Mouse (Mus musculus) stomach, embryonic 14.5 days (tissue): ENCODE data around the gene Gamt. TPM values are rescaled to one million over a fixed set of nuclear protein-coding genes. Genes with fewer than 3 reads are reported as not detected.

Source experiments
- ATAC-seq: fragments of 200-750 bp; cut with Nextera tagmentation; 2 replicates; pipeline ENCODE4 v1.8.0; 2017; ENCODE audit warnings: low read depth, moderate TSS enrichment; ENCODE audit not compliant: insufficient number of reproducible peaks, insufficient read depth, low FRiP score
- H3K27ac ChIP-seq: fragments of 300-500 bp; sonication (generic); 2 replicates; pipeline ENCODE4 v1.5.1; 2014; ENCODE audit warnings: mild to moderate bottlenecking, low read length, moderate library complexity, mixed read lengths
- H3K27me3 ChIP-seq: fragments of 300-500 bp; sonication (generic); 2 replicates; pipeline ENCODE4 v1.6.1; 2014; ENCODE audit warnings: low read length, control low read depth, mixed read lengths; ENCODE audit not compliant: control insufficient read depth, insufficient read depth
- H3K36me3 ChIP-seq: fragments of 300-500 bp; sonication (generic); 2 replicates; pipeline ENCODE4 v1.6.1; 2014; ENCODE audit warnings: mild to moderate bottlenecking, control low read depth, low read length, moderate library complexity, mixed read lengths; ENCODE audit not compliant: control insufficient read depth, insufficient read depth
- H3K4me1 ChIP-seq: fragments of 300-500 bp; sonication (generic); 2 replicates; pipeline ENCODE4 v1.6.1; 2014; ENCODE audit warnings: low read length, control low read depth, mixed read lengths; ENCODE audit not compliant: control insufficient read depth, insufficient read depth
- H3K4me2 ChIP-seq: fragments of 300-500 bp; sonication (generic); replicated peaks from 2 replicates; pipeline ENCODE4 v1.6.1; 2014; ENCODE audit warnings: low read depth, low read length, control low read depth
- H3K4me3 ChIP-seq: fragments of 300-500 bp; sonication (generic); 2 replicates; pipeline ENCODE4 v1.5.1; 2014; ENCODE audit warnings: low read depth, low read length, control low read depth
- H3K9ac ChIP-seq: fragments of 300-500 bp; sonication (generic); replicated peaks from 2 replicates; pipeline ENCODE4 v1.6.1; 2014; ENCODE audit warnings: low read depth, mild to moderate bottlenecking, control low read depth, low read length, moderate library complexity, mixed read lengths
- H3K9me3 ChIP-seq: fragments of 300-500 bp; sonication (generic); 2 replicates; pipeline ENCODE4 v1.6.1; 2016; ENCODE audit warnings: low read depth, low read length, control low read depth; ENCODE audit not compliant: control insufficient read depth
- WGBS: fragments of 180-500 bp; shearing (Covaris S2); extraction: QIAGEN DNeasy Blood & Tissue Kit; methylation state at CpG from one replicate; pipeline ENCODE4 v1.1.7; 2014; 5-methylcytosine and 5-hydroxymethylcytosine counted together
- polyA plus RNA-seq: library from polyadenylated mRNA; unstranded; fragments of >200 nt; fragmentation: Nextera tagmentation; extraction: Ambion mirVana; gene quantifications from 2 replicates; pipeline ENCODE4 v1.2.1, GENCODE M21; 2014

Gene Gamt
- polyA plus RNA-seq, 1 experiment from 2014 or later = 32.1 TPM

DNA sequence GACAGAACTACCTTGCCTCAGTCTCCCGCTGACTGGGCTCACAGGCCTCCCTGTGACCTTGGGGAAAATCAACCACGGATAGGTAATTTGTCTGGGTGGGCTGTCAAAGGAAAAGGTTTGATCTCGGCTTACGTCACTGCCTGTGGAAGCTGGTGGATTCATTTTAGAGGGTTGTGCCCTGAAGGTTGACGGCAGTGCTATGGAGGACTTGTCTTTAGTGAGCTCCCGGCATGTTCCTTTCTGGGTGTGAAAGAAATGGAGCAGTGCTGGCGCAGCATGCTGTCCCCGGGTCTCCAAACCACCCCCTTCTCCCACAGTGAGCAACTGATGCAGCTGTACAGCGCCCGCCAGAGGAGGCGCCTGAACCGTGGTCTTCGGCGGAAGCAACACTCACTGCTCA lies 32.5 kb upstream of the Gamt start:
- H3K9me3 ChIP-seq = no peaks in the 10 kb centered on the region
- 22% methylated on average over 14 of the region's 14 CpGs for WGBS
- H3K27me3 ChIP-seq = peaks cover 2% of the 10 kb centered on the region; the same call in 1 of the 2 replicates
- peak overlapping the region; percentile 95 for H3K4me3 ChIP-seq
- H3K9ac ChIP-seq = peak overlapping the region; percentile 98
- H3K4me2 ChIP-seq = peak overlapping the region; percentile 96
- peaks cover 13% of the 10 kb centered on the region; the same call in 1 of the 2 replicates for H3K4me1 ChIP-seq
- H3K27ac ChIP-seq = no peak overlapping the region; the same call in 1 of the 2 replicates
- peaks cover 22% of the 10 kb centered on the region for H3K36me3 ChIP-seq
- ATAC-seq = no peak

DNA sequence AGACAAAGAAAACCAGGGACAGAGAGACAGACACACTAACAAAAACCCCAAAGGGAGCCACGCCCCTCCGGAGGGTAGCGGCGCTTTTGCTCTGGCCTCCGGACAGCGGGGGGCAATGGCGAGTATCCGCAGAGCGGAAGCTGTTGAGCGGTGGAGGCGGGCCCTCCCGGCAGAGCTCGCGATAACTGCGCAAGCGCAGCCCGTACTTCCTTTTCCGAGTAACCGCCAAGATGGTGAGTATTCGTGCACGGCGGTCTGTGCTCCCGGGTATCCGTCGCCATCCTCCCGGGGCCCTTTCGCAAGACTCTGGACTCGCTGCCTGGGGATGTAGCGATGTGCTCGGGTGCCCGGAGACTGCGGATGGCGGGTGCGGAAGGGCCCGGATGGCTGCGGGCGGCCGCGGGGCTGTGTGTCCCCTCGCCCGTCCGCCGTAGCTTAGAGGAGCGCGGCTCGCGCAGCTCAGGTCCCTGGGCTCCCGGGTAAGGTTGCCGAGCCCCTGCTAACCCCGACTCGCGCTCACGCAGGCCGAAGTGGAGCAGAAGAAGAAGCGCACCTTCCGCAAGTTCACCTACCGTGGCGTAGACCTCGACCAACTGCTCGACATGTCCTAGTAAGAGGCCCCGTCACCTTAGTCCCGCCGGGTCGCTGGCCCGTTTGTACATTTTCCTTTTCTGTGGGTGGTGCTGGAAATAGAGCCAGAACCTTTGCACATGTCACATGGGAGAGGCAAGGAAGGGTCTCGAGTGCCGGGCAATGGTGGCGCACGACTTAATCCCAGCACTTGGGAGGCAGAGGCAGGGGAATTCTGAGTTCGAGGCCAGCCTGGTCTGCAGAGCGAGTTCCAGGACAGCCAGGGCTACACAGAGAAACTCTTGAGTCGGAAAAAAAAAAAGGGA lies 31.7 kb upstream of the Gamt start, which contains the start of gene Rps15:
Gene Rps15 (plus strand): TSS at position 203 of the 896 bp plus-strand sequence.
- peak; percentile 89 for ATAC-seq
- WGBS = under 1% methylated on average over 72 of the region's 72 CpGs
- H3K27ac ChIP-seq = peak within 1 kb of the TSS; percentile 93

DNA sequence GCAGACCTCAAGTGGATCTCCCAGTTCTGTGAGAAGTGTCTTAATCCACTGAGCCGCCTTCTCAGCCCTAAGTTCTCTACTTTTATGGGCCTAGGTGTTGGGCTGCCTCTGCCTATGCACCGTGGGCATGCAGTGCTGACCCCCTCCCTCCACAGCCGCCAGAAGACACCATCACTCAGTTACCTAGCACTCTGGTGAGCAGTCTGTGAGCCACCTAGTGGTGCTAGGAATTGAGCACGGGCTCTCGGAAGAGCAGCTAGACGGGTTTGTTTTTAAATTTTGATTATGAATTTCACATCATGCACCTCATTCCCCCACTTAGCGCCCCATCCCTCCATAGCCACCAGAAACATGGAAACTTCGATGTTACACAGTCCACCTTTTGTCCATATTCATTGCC lies 27.8 kb upstream of the Gamt start:
- H3K9me3 ChIP-seq = no peaks in the 10 kb centered on the region
- H3K27me3 ChIP-seq = no peaks in the 10 kb centered on the region
- WGBS = 67% methylated on average over 8 of the region's 8 CpGs
- H3K27ac ChIP-seq = no peak overlapping the region
- peaks cover 47% of the 10 kb centered on the region for H3K36me3 ChIP-seq
- H3K9ac ChIP-seq = no peak overlapping the region
- no peak overlapping the region for H3K4me2 ChIP-seq
- H3K4me3 ChIP-seq = no peak overlapping the region
- H3K4me1 ChIP-seq = 0 out of 2 replicates have a peak, but pooled peaks cover 2% of the 10 kb centered on the region
- no peak for ATAC-seq

More for the DNA sequence above, 31.7 kb upstream of the Gamt start, which contains the start of gene Rps15:
- H3K27me3 ChIP-seq = no peaks in the 10 kb centered on the region
- H3K4me3 ChIP-seq = peak within 1 kb of the TSS; percentile 95
- no peaks in the 10 kb centered on the region for H3K9me3 ChIP-seq
- peak within 1 kb of the TSS; percentile 98 for H3K9ac ChIP-seq
- H3K4me2 ChIP-seq = peak within 1 kb of the TSS; percentile 96
- peaks cover 13% of the 10 kb centered on the region; the same call in 1 of the 2 replicates for H3K4me1 ChIP-seq
- H3K36me3 ChIP-seq = peaks cover 28% of the 10 kb centered on the region

DNA sequence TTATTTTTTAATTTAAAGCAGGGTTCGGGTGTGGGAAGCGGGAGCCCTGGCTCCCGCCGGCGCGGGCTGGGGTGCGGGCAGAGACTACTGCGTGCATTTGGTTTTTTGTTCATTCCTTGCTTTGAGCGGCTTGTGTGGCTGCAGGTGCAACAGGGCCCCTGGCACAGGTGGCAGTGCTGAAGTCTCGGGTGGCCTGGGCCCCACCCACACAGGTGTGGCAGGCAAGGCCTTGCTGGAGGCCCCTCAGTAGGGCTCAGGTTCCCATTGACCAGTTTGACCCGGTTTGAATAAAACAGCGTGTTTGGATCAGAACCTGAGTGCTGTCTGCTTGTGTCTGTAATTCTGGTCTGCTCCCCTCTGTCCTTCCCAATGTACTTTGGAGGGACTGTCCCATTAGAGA lies 27.3 kb upstream of the Gamt start:
- WGBS = 85% methylated on average over 12 of the region's 12 CpGs
- no peaks in the 10 kb centered on the region for H3K9me3 ChIP-seq
- H3K36me3 ChIP-seq = peaks cover 53% of the 10 kb centered on the region
- H3K4me2 ChIP-seq = no peak overlapping the region
- H3K27me3 ChIP-seq = no peaks in the 10 kb centered on the region
- H3K4me1 ChIP-seq = no peaks in the 10 kb centered on the region
- H3K27ac ChIP-seq = no peak overlapping the region
- no peak overlapping the region for H3K4me3 ChIP-seq
- ATAC-seq = no peak
- H3K9ac ChIP-seq = no peak overlapping the region

DNA sequence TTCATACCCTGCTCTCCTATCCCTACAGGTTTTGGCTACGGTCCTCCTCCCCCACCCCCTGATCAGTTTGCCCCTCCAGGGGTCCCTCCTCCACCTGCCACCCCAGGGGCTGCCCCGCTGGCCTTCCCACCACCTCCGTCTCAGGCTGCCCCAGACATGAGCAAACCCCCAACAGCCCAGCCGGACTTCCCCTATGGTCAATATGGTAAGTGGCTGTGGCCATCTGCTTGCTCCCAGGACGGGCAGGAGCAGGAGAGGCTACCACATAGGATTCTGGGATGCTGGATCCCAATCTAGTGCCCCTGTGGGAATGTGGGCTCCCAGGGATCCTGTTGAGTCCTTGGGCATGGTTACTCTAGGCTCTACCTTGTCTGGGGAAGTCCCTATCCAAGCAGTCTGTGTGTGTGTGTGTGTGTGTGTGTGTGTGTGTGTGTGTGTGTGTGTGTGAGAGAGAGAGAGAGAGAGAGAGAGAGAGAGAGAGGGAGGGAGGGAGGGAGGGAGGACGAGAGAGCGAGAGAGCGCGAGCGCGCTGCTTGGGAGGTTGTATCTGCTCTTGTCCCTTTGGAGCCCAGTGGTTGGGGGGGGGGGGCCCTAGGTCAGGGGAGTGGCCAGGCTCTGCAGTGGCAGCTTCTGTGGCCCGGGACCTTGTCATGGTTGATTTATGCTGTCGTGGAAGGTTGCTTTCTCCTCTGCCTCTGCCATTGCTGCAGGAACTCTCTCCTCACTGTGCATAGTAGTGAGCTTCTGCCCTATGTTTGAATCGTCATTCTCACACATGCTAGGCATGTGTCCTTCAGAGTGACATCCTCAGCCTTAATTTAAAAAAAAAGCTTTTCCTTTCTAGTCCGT lies 24.6 kb upstream of the Gamt start:
- H3K9me3 ChIP-seq = no peaks in the 10 kb centered on the region
- ATAC-seq = no peak
- no peaks in the 10 kb centered on the region for H3K27me3 ChIP-seq
- 80% methylated on average over 15 of the region's 15 CpGs for WGBS
- no peak overlapping the region for H3K4me3 ChIP-seq
- no peak overlapping the region for H3K9ac ChIP-seq
- H3K4me1 ChIP-seq = no peaks in the 10 kb centered on the region
- peaks cover 77% of the 10 kb centered on the region for H3K36me3 ChIP-seq
- no peak overlapping the region for H3K27ac ChIP-seq
- H3K4me2 ChIP-seq = no peak overlapping the region

DNA sequence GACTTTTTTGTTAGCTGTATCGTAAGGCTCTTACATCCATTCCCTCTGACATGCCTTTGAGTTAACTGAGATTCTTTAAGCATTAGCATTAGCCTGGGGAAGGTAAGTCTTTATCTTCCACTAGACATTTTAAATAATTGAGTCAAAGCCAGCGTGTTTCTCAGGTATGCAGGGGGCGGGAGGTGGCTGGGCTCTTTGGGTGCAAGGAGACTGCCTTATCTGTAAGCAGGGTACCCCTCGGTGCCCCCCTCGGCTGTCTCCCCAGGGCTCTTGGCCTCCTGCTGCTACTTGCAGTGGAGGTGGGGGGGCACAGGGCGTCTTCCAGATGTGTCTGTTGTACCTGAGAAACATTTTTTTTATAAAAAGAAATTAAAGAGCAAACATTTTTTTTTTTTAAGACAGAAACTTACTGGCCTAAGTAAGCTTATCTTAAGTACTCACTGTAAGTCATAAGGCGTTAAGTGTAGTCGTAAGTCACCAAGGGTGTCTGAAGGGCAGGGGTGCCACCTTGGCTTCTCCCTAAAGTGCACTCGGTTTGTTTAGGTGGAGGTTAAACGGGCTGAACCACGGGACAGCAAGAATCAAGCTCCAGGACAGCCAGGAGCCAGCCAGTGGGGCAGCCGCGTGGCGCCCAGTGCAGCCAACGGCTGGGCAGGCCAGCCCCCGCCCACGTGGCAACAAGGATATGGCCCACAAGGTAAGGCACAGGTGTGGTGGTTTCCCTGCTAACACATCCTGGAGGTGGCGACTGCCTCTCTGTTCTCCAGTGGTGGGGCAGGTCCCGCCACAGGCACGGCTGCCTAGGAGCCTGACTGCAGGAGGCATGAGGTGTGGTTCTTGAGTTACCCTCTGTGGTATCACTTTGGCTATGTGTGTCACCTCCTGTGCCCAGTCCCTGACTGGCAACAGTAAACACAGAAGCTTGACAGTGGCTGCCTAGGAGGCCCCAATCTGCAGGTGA lies 21.9 kb upstream of the Gamt start:
- Histone ChIP-seq H3K4me3 (no peak overlapping the region), H3K9ac (no peak overlapping the region), H3K27me3 (no peaks in the 10 kb centered on the region), H3K9me3 (no peaks in the 10 kb centered on the region), H3K4me2 (no peak overlapping the region), H3K27ac (peak overlapping the region; percentile 28; the same call in 1 of the 2 replicates), H3K36me3 (peaks cover 88% of the 10 kb centered on the region), H3K4me1 (no peaks in the 10 kb centered on the region)
- 81% methylated on average over 20 of the region's 20 CpGs for whole genome bisulfite sequencing
- no peak for ATAC-seq

DNA sequence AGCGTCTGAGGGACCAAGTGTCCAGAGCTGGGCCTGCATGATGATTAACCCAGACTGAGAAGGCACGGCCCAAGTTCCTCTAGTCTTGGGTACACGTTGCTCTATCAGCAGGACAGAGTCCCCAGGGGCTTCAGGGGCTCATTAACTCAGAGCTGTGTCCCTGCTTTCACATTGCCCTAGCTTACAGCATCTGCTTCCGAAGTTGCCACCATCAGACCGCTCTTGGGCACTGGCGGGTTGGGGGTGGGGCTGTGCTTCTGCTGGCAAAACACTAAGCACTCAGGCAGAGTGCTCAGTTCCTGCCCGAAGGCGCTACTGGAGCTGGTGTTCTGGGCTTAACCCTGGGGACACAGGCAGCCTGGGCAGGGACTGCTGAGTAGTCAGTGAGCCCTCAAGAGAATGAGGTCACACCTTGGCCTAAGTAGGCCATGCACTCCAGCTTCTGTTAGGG lies 21.1 kb upstream of the Gamt start:
- no peak for ATAC-seq
- 81% methylated on average over 8 of the region's 8 CpGs for WGBS
- H3K27ac ChIP-seq = peak overlapping the region; percentile 28; the same call in 1 of the 2 replicates

More for the DNA sequence above, 21.1 kb upstream of the Gamt start:
- H3K9me3 ChIP-seq = no peaks in the 10 kb centered on the region
- no peak overlapping the region for H3K9ac ChIP-seq
- H3K27me3 ChIP-seq = no peaks in the 10 kb centered on the region
- peaks cover 90% of the 10 kb centered on the region for H3K36me3 ChIP-seq
- H3K4me2 ChIP-seq = no peak overlapping the region
- H3K4me1 ChIP-seq = no peaks in the 10 kb centered on the region
- no peak overlapping the region for H3K4me3 ChIP-seq
